Mouse (Mus musculus) gastrocnemius, adult 2 months (tissue): ENCODE data around the gene Slc35a3. TPM values are rescaled to one million over a fixed set of nuclear protein-coding genes. Genes with fewer than 3 reads are reported as not detected.

Experiments
- DNase-seq: peaks from one replicate; pipeline ENCODE4 v3.0.0; 2022
- H3K27ac ChIP-seq: fragments of 200-600 bp; 2 replicates; pipeline ENCODE4 v1.8.1; 2022; ENCODE audit warnings: mild to moderate bottlenecking
- H3K4me3 ChIP-seq: fragments of 200-600 bp; 2 replicates; pipeline ENCODE4 v1.8.1; 2022; ENCODE audit warnings: mild to moderate bottlenecking, moderate library complexity
- CTCF ChIP-seq: fragments of 200-600 bp; IDR thresholded peaks from 2 replicates; pipeline ENCODE4 v1.8.1; 2022; ENCODE audit warnings: antibody characterized with exemption, mild to moderate bottlenecking, moderate library complexity
- intact Hi-C: fragments of 180-260 bp; cut with DNase I; formaldehyde crosslinking; loops from one replicate; pipeline ENCODE4 v1.15.1; 2025
- total RNA-seq, 2 experiments: library from RNA; stranded (reverse); gene quantifications; 2 replicates each; pipeline ENCODE4 v1.2.3; 2021

The Slc35a3 gene
- total RNA-seq, 2 experiments from 2014 or later, result 5.1 to 8.0 TPM

- no peak for TF ChIP-seq CTCF
- no peak for DNase-seq
- Histone ChIP-seq H3K27ac (no peak overlapping the region), H3K4me3 (no peak overlapping the region)
- intact Hi-C loops, result no loop called here
These were observed 91.8 kb downstream of the Slc35a3 start for GRCm38 (mm10) chr3:116620636-116621370.

Other genes starting within 250 kb of the Slc35a3 start
- 10 to 100 TPM; 21.0 to 21.6 TPM for gene Rtca, start 204.6 kb downstream of the Slc35a3 start, total RNA-seq
- 10 to 100 TPM; 25.5 to 45.6 TPM for gene Dbt, start 199.8 kb downstream of the Slc35a3 start, total RNA-seq
- gene Lrrc39, start 149.9 kb downstream of the Slc35a3 start, total RNA-seq, result 10 to 100 TPM; 50.7 to 64.4 TPM
- 1 to 10 TPM; 1.8 to 3.5 TPM for gene Sass6, start 117.8 kb downstream of the Slc35a3 start, total RNA-seq
- gene Trmt13, start 98.2 kb downstream of the Slc35a3 start, total RNA-seq, result 1 to 10 TPM; 6.2 TPM
- 10 to 100 TPM; 11.7 to 12.8 TPM for gene Mfsd14a, start 50.2 kb downstream of the Slc35a3 start, total RNA-seq
- gene Gm43191, start 31.6 kb downstream of the Slc35a3 start, total RNA-seq, result not detected
- 1,000 to 10,000 TPM in 1 of 2 experiments, 100 to 1,000 TPM in 1; 657 to 1,000 TPM for gene Agl, start 95.3 kb upstream of the Slc35a3 start, total RNA-seq
- 1 to 10 TPM; 1.9 to 2.7 TPM for gene Frrs1, start 146.6 kb upstream of the Slc35a3 start, total RNA-seq